Mouse (Mus musculus) kidney, adult 8-10 months (tissue): ENCODE data around the gene 9330161L09Rik.
"Not testable (repeated sequence)": the region's sequence is repeated elsewhere in the genome, so short reads cannot be mapped to it uniquely, and the experiment has no call there.

Experiments used
- DNase-seq, 2 experiments: peaks; one replicate each; pipeline ENCODE4 v3.0.0; 2022

Gene 9330161L09Rik

DNA sequence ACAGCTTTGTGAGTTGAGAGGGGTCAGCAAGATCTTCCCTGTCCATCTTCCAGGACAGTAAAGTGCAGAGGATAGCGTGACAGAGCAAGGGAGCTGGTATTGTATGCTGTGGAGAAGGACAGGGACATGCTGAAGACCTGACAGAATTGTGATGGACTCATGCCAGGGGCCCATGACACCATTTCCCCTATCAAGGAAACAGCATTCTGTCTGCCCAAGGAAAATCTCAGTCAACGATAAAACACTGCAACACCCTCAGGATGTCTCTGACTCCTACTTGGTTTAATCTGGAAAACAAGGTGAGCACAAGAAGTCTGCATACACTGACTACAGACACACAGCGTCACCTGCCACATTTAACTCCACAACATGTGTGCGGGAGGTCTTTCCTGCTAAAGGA, at the start of gene 9330161L09Rik:
Gene 9330161L09Rik, minus strand, starts transcription at position 101 of the 400 bp plus-strand sequence.
- no peak for DNase-seq

DNA sequence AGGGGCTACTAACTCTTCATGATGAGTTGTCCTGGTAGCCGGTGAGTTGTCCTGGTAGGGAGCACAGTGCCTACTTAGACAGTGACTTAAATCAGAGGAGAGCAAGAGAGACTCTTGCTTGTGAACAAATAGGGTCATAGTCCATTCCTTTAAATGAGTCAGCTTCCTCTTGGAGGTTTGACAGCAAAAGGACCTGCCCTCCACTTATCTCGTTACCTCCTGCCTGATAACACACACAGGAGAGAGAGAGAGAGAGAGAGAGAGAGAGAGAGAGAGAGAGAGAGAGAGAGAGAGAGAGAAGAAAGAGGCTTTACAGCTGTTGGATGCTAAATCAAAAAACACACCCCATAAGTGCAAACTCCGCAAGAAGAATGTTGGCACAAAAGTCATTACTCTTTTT, 49.5 kb upstream of the 9330161L09Rik start, which contains the start of gene Ifi27l2b:
Gene Ifi27l2b, minus strand, starts transcription at position 84 of the 400 bp plus-strand sequence.
- no peak for DNase-seq

DNA sequence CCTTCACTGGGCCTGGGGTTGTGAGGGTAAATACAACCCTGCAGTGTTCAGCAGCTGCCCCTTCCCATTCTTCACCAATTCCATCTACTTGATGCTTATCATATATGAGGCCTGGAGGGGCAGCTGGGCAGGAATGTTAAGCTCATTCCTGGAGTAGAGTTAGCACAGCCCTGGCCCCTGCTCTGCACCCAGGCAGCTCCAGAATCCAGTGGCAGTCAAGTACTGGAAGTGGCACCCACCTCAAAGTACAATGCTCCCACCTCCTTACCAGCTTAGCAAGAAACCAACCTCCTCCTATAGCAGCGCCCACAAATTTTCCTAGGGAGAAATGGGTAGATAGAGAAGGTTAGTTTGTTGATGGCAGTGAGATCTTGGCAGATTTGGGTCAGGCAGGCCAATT, 49.1 kb upstream of the 9330161L09Rik start:
- DNase-seq, result not testable (repeated sequence)

- DNase-seq, result no peak
These were observed 45.7 kb upstream of the 9330161L09Rik start for GRCm38 (mm10) chr12:103453361-103453760.

- DNase-seq, result no peak
These were observed 37.4 kb upstream of the 9330161L09Rik start for GRCm38 (mm10) chr12:103445060-103445459.

DNA sequence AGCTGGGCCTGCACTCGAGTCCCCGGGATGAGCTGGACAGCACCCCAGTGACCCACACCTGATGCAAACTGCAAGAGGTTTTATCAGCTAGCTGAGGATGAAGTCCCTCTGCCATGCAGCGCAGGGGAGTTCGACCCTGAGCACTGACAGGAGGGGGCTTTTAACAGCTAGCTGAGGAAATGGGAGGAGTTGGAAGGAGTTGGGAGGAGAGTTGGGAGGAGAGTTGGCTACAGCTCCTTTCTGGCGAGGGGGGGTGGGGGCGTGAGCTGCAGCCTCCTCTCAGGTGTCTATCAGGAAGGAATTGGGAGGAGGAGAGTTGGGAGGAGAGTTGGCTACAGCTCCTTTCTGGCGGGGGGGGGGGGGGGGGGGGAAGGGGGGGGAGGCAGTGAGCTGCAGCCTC, 36.6 kb upstream of the 9330161L09Rik start:
- not testable (repeated sequence) for DNase-seq

- DNase-seq, result no peak
These were observed 35.9 kb upstream of the 9330161L09Rik start, which contains the start of gene Ifi27l2a for GRCm38 (mm10) chr12:103443524-103443923. Ifi27l2a (minus strand) TSS chr12:103443680.

DNA sequence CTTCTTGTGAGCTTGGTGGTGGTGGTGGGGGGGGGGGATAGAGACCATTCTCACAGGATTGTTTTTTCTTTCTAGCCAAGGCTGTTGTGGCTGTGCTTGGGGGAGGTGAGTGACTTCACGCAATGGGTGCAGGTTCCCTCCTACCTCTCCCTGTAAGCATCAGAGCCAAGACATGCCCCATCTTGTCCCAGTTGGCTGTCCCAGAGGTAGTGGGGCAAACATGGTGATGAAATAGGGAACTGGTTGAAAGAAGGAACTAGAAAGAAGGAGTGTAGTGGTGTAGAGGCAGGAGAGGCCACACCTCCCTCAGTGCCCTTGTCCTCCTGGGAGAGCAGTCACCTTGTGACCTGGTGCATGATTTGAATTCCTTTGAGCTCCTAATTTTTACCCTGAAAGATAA, 30.0 kb upstream of the 9330161L09Rik start:
- DNase-seq, result no peak

DNA sequence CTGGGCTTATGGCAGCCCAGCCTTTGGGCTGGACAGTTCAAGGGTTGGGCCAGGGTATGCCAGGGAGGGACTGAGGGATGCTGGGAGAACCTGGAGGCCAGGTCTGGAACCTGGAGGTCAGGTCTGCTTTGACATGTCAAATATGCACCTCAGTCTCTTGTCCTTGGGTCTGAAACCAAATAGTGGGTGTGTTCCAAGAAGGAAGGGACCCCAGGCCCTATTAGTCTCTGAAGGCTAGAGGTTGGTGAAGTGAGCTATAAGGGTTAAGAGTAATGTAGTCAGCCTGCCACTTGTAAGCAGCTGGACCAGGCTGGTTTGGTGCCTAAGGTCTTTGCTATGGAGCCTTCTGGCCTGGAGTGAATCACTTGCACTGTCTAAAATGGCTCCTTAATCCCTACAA, 27.2 kb upstream of the 9330161L09Rik start:
- no peak for DNase-seq

- DNase-seq, result peak; percentile 81 to 94
These were observed 26.5 kb upstream of the 9330161L09Rik start, which contains the start of gene Ifi27 for GRCm38 (mm10) chr12:103433986-103434731. Ifi27 (plus strand) TSS chr12:103434211.

- no peak for DNase-seq
These were observed 25.8 kb upstream of the 9330161L09Rik start for GRCm38 (mm10) chr12:103433430-103433829.

GRCm38 (mm10) chr12:103426710-103427109, 19.1 kb upstream of the 9330161L09Rik start:
- DNase-seq, result no peak

DNA sequence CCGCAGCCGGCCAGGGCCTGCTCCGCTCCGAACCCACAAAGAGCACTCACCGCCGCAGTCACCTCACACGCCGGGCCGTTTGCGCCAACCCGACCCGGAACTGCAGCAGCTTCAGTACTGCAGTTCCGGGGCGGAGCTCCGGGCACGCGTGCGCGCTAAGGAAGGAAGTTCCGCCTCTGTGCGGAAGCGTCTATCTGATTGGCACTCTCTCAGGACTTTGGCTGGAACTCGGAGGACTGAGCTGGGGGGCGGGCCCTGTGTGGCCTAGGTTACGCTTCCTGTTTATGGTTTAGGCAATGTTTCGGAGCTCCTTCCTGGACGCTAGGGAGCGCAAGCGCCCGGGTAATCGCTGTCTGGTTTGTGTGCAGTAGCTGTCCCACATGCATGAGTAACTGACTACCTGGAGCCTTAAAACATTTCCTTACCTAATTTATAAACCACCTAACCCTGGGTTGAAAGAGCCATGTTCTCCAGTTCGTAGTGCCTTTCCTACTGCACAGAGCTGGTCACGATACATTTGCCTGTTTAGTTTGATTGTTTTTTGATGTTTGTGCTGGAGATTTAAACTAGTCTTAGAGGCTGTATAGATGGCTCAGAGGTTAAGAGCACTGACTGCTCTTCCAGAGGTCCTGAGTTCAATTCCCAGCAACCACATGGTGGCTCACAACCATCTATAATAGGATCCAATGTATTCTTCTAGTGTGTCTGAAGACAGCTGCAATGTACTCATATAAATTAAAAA, 18.3 kb upstream of the 9330161L09Rik start, which contains the start of gene Ddx24:
Gene Ddx24, minus strand, starts transcription at position 102 of the 742 bp plus-strand sequence.
- peak; percentile 99 for DNase-seq

GRCm38 (mm10) chr12:103425016-103425728, 17.6 kb upstream of the 9330161L09Rik start:
- no peak for DNase-seq

DNA sequence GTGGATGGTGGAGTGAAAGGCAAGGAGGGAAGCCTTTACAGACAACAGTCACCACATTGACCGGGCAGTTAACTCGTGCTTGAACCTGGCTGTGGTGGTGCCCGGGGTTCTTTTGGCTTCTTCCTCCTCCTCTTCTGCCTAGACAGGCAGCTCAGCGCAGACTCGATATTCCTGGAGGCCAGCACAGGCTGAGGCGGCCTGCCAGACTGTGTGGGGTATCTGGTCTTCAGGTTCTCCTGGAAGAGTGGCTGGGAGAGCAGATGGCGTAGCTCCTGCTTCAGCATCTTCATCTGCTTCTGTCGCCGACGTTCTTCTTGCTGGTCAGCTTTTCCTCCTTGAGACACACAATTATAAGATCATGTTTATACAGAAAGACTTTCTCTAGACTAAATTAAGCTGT, 524 bp upstream of the 9330161L09Rik start:
- DNase-seq, result no peak

GRCm38 (mm10) chr12:103404131-103404530, 3.5 kb downstream of the 9330161L09Rik start:
- no peak for DNase-seq

- DNase-seq, result no peak
These were observed 10.9 kb downstream of the 9330161L09Rik start for GRCm38 (mm10) chr12:103396751-103397150.

- DNase-seq, result peak; percentile 56 to 68
These were observed 11.9 kb downstream of the 9330161L09Rik start for GRCm38 (mm10) chr12:103395486-103396275.

GRCm38 (mm10) chr12:103393528-103393927, 14.1 kb downstream of the 9330161L09Rik start:
- DNase-seq, result no peak

GRCm38 (mm10) chr12:103391098-103391497, 16.5 kb downstream of the 9330161L09Rik start:
- DNase-seq, result no peak

- DNase-seq, result no peak
These were observed 17.6 kb downstream of the 9330161L09Rik start for GRCm38 (mm10) chr12:103389982-103390381.

- no peak for DNase-seq
These were observed 18.3 kb downstream of the 9330161L09Rik start for GRCm38 (mm10) chr12:103389348-103389727.
